Mouse (Mus musculus): ENCODE data around the gene Fbxo48. TPM values are rescaled to one million over a fixed set of nuclear protein-coding genes. Genes with fewer than 3 reads are reported as not detected.

Fbxo48 gene
- polyA plus RNA-seq, 1 experiment, result 0.08 TPM

- Histone ChIP-seq H3K27me3 (replicated peaks; ENCODE audit: control insufficient read depth, insufficient read depth, low read length) (no peaks in the 10 kb centered on the region), H3K36me3 (ENCODE audit: control insufficient read depth, insufficient read depth, low read length) (no peaks in the 10 kb centered on the region), H3K27ac (ENCODE audit: insufficient read depth, low read depth, low read length) (no peak overlapping the region), H3K4me3 (ENCODE audit: insufficient read depth, low read depth, low read length) (no peak overlapping the region), H3K4me1 (ENCODE audit: control insufficient read depth, insufficient read depth, low read length) (no peaks in the 10 kb centered on the region)
- no peak for TF ChIP-seq CTCF (conservative IDR thresholded peaks at IDR 0.05; ENCODE audit: insufficient read depth, insufficient read length, low read depth, low read length)
- TF ChIP-seq POLR2A (IDR thresholded peaks at IDR 0.05; ENCODE audit: low read depth, low read length), result no peak
- 81% methylated on average over 5 of the region's 5 CpGs for WGBS
- DNase-seq, result no peak
These were observed 38.7 kb downstream of the Fbxo48 start for GRCm38 (mm10) chr11:16989885-16990284.

GRCm38 (mm10) chr11:16992880-16993279 lies 41.7 kb downstream of the Fbxo48 start:
- DNase-seq, result no peak
- no peaks in the 10 kb centered on the region for H3K4me1 ChIP-seq (ENCODE audit: control insufficient read depth, insufficient read depth, low read length)
- H3K27ac ChIP-seq (ENCODE audit: insufficient read depth, low read depth, low read length), result no peak overlapping the region
- TF ChIP-seq CTCF (conservative IDR thresholded peaks at IDR 0.05; ENCODE audit: insufficient read depth, insufficient read length, low read depth, low read length) (no peak), POLR2A (IDR thresholded peaks at IDR 0.05; ENCODE audit: low read depth, low read length) (no peak)
- WGBS, result 83% methylated on average over 6 of the region's 6 CpGs
- H3K36me3 ChIP-seq (ENCODE audit: control insufficient read depth, insufficient read depth, low read length), result no peaks in the 10 kb centered on the region
- H3K4me3 ChIP-seq (ENCODE audit: insufficient read depth, low read depth, low read length), result no peak overlapping the region
- no peaks in the 10 kb centered on the region for H3K27me3 ChIP-seq (replicated peaks; ENCODE audit: control insufficient read depth, insufficient read depth, low read length)

- no peak overlapping the region for H3K27ac ChIP-seq (ENCODE audit: insufficient read depth, low read depth, low read length)
- TF ChIP-seq CTCF (conservative IDR thresholded peaks at IDR 0.05; ENCODE audit: insufficient read depth, insufficient read length, low read depth, low read length) (no peak), POLR2A (IDR thresholded peaks at IDR 0.05; ENCODE audit: low read depth, low read length) (no peak)
- no peaks in the 10 kb centered on the region for H3K4me1 ChIP-seq (ENCODE audit: control insufficient read depth, insufficient read depth, low read length)
- no peak for DNase-seq
- H3K4me3 ChIP-seq (ENCODE audit: insufficient read depth, low read depth, low read length), result no peak overlapping the region
- H3K36me3 ChIP-seq (ENCODE audit: control insufficient read depth, insufficient read depth, low read length), result no peaks in the 10 kb centered on the region
- no peaks in the 10 kb centered on the region for H3K27me3 ChIP-seq (replicated peaks; ENCODE audit: control insufficient read depth, insufficient read depth, low read length)
These were observed 45.6 kb downstream of the Fbxo48 start for GRCm38 (mm10) chr11:16996818-16997217.

GRCm38 (mm10) chr11:16997465-16997864 lies 46.3 kb downstream of the Fbxo48 start:
- DNase-seq, result no peak
- H3K4me3 ChIP-seq (ENCODE audit: insufficient read depth, low read depth, low read length), result no peak overlapping the region
- no peak for TF ChIP-seq POLR2A (IDR thresholded peaks at IDR 0.05; ENCODE audit: low read depth, low read length)
- no peak for TF ChIP-seq CTCF (conservative IDR thresholded peaks at IDR 0.05; ENCODE audit: insufficient read depth, insufficient read length, low read depth, low read length)
- H3K27me3 ChIP-seq (replicated peaks; ENCODE audit: control insufficient read depth, insufficient read depth, low read length), result no peaks in the 10 kb centered on the region
- no peaks in the 10 kb centered on the region for H3K4me1 ChIP-seq (ENCODE audit: control insufficient read depth, insufficient read depth, low read length)
- no peak overlapping the region for H3K27ac ChIP-seq (ENCODE audit: insufficient read depth, low read depth, low read length)
- no peaks in the 10 kb centered on the region for H3K36me3 ChIP-seq (ENCODE audit: control insufficient read depth, insufficient read depth, low read length)

- Histone ChIP-seq H3K27ac (ENCODE audit: insufficient read depth, low read depth, low read length) (no peak overlapping the region), H3K36me3 (ENCODE audit: control insufficient read depth, insufficient read depth, low read length) (no peaks in the 10 kb centered on the region), H3K4me1 (ENCODE audit: control insufficient read depth, insufficient read depth, low read length) (no peaks in the 10 kb centered on the region), H3K27me3 (replicated peaks; ENCODE audit: control insufficient read depth, insufficient read depth, low read length) (no peaks in the 10 kb centered on the region), H3K4me3 (ENCODE audit: insufficient read depth, low read depth, low read length) (no peak overlapping the region)
- TF ChIP-seq POLR2A (IDR thresholded peaks at IDR 0.05; ENCODE audit: low read depth, low read length), result no peak
- TF ChIP-seq CTCF (conservative IDR thresholded peaks at IDR 0.05; ENCODE audit: insufficient read depth, insufficient read length, low read depth, low read length), result no peak
- DNase-seq, result no peak
- 89% methylated on average over 4 of the region's 4 CpGs for WGBS
These were observed 48.2 kb downstream of the Fbxo48 start for GRCm38 (mm10) chr11:16999387-16999786.

GRCm38 (mm10) chr11:16999933-17000332 lies 48.8 kb downstream of the Fbxo48 start:
- Histone ChIP-seq H3K27me3 (replicated peaks; ENCODE audit: control insufficient read depth, insufficient read depth, low read length) (no peaks in the 10 kb centered on the region), H3K4me1 (ENCODE audit: control insufficient read depth, insufficient read depth, low read length) (no peaks in the 10 kb centered on the region), H3K4me3 (ENCODE audit: insufficient read depth, low read depth, low read length) (no peak overlapping the region), H3K36me3 (ENCODE audit: control insufficient read depth, insufficient read depth, low read length) (no peaks in the 10 kb centered on the region), H3K27ac (ENCODE audit: insufficient read depth, low read depth, low read length) (no peak overlapping the region)
- DNase-seq, result no peak
- TF ChIP-seq CTCF (conservative IDR thresholded peaks at IDR 0.05; ENCODE audit: insufficient read depth, insufficient read length, low read depth, low read length) (no peak), POLR2A (IDR thresholded peaks at IDR 0.05; ENCODE audit: low read depth, low read length) (no peak)

- 57% methylated on average over 9 of the region's 9 CpGs for WGBS
- Histone ChIP-seq H3K27ac (ENCODE audit: insufficient read depth, low read depth, low read length) (no peak overlapping the region), H3K4me3 (ENCODE audit: insufficient read depth, low read depth, low read length) (no peak overlapping the region), H3K27me3 (replicated peaks; ENCODE audit: control insufficient read depth, insufficient read depth, low read length) (no peaks in the 10 kb centered on the region), H3K4me1 (ENCODE audit: control insufficient read depth, insufficient read depth, low read length) (no peaks in the 10 kb centered on the region), H3K36me3 (ENCODE audit: control insufficient read depth, insufficient read depth, low read length) (no peaks in the 10 kb centered on the region)
- DNase-seq, result peak; percentile 27
- no peak for TF ChIP-seq CTCF (conservative IDR thresholded peaks at IDR 0.05; ENCODE audit: insufficient read depth, insufficient read length, low read depth, low read length)
- no peak for TF ChIP-seq POLR2A (IDR thresholded peaks at IDR 0.05; ENCODE audit: low read depth, low read length)
These were observed 49.5 kb downstream of the Fbxo48 start for GRCm38 (mm10) chr11:17000353-17001334.

All from kidney, adult 2 months (tissue).